Mouse (Mus musculus) lung, adult 2 months (tissue): ENCODE measurements around the gene Arhgap15.

Experiments used
- CTCF ChIP-seq: fragments of 200-500 bp; IDR thresholded peaks from 2 replicates; pipeline ENCODE4 v1.5.1; 2011; ENCODE audit warnings: mild to moderate bottlenecking, low read length, control low read depth; ENCODE audit not compliant: insufficient read depth
- POLR2A ChIP-seq: fragments of 200-500 bp; IDR thresholded peaks from 2 replicates; pipeline ENCODE4 v1.6.1; 2011; ENCODE audit warnings: low read depth, mild to moderate bottlenecking, control low read depth, low read length, borderline replicate concordance; ENCODE audit errors: extremely low read depth

DNA sequence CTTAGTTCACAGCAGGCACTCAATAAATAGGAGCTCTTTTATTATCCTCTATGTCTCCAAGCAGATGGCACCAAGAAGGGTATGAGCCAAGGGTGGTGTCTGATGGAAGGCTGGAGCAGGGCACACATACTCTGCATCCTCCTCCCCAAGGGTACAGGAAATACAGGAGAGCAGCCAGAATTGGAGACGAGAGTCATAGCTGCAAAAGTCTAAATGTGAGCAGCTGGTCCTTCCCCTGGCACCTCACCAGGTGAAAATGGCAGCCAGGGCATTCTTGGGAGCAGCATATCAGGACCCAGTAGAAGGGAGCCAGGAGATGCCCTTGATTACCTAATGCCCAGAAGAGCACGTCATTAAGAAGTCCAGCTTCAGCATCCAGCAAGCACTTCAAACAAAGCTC is 320.3 kb downstream of the Arhgap15 start:
- TF ChIP-seq CTCF (no peak), POLR2A (no peak)
